Mouse (Mus musculus) heart, adult 2 months (tissue): ENCODE measurements around the gene Dcst2. TPM values are rescaled to one million over a fixed set of nuclear protein-coding genes. Genes with fewer than 3 reads are reported as not detected.

Experiments used
- DNase-seq, 2 experiments: peaks; one replicate each; pipeline ENCODE4 v3.0.0; 2021
- H3K27ac ChIP-seq: fragments of 200-600 bp; 2 replicates; pipeline ENCODE4 v1.8.1; 2022
- H3K27me3 ChIP-seq: fragments of 200-500 bp; 2 replicates; pipeline ENCODE4 v1.6.1; 2012; ENCODE audit warnings: mild to moderate bottlenecking, low read length, inconsistent platforms, mixed read lengths; ENCODE audit not compliant: control insufficient read depth, insufficient read depth
- H3K36me3 ChIP-seq: fragments of 200-500 bp; 2 replicates; pipeline ENCODE4 v1.6.1; 2012; ENCODE audit warnings: low read length, inconsistent platforms; ENCODE audit not compliant: control insufficient read depth, insufficient read depth
- H3K4me1 ChIP-seq: fragments of 200-500 bp; 2 replicates; pipeline ENCODE4 v1.6.1; 2011; ENCODE audit warnings: low read length; ENCODE audit not compliant: control insufficient read depth, insufficient read depth
- H3K4me3 ChIP-seq: fragments of 200-600 bp; 2 replicates; pipeline ENCODE4 v1.8.1; 2022
- H3K79me2 ChIP-seq: fragments of 200-500 bp; replicated peaks from 2 replicates; pipeline ENCODE4 v1.6.1; 2012; ENCODE audit warnings: mild to moderate bottlenecking, inconsistent platforms, low read length, moderate library complexity, mixed read lengths; ENCODE audit not compliant: control insufficient read depth, insufficient read depth
- H3K9ac ChIP-seq: fragments of 200-500 bp; 2 replicates; pipeline ENCODE4 v1.6.1; 2012; ENCODE audit warnings: low read depth, mild to moderate bottlenecking, control low read depth, inconsistent platforms, low read length, mixed read lengths
- CTCF ChIP-seq: fragments of 200-600 bp; IDR thresholded peaks from 2 replicates; pipeline ENCODE4 v1.8.1; 2022; ENCODE audit warnings: antibody characterized with exemption, mild to moderate bottlenecking, moderate library complexity
- EP300 ChIP-seq: fragments of 200-500 bp; IDR thresholded peaks from 2 replicates; pipeline ENCODE4 v1.6.1; 2011; ENCODE audit warnings: low read depth, low read length, control low read depth; ENCODE audit not compliant: insufficient read depth
- POLR2A ChIP-seq: fragments of 200-500 bp; IDR thresholded peaks from 2 replicates; pipeline ENCODE4 v1.6.1; 2011; ENCODE audit warnings: mild to moderate bottlenecking, low read depth, low read length, control low read depth; ENCODE audit not compliant: insufficient read depth
- WGBS: fragments of 180-500 bp; shearing (Covaris S2); methylation state at CpG from one replicate; pipeline ENCODE4 v1.1.7; 2018; 5-methylcytosine and 5-hydroxymethylcytosine counted together
- intact Hi-C: fragments of 180-260 bp; cut with DNase I; formaldehyde crosslinking; loops from one replicate; pipeline ENCODE4 v1.15.1; 2025
- polyA plus RNA-seq: library from polyadenylated mRNA; depleted of rRNA; stranded (reverse); fragments of >200 nt; gene quantifications from 2 replicates; pipeline ENCODE4 v1.2.3, GENCODE M21; 2012
- total RNA-seq, 2 experiments: library from RNA; stranded (reverse); gene quantifications; 2 replicates each; pipeline ENCODE4 v1.2.3; 2021

Dcst2 gene
- total and polyA plus RNA-seq, 3 experiments = 0.35 TPM; not detected in 2

- no peak for TF ChIP-seq EP300
- TF ChIP-seq CTCF = no peak
- intact Hi-C loops = loop anchor here (1.0 kb wide), 1 partner anchor 107 kb away; no protein-coding TSS in a partner anchor
- Histone ChIP-seq H3K9ac (no peak overlapping the region), H3K4me3 (no peak overlapping the region), H3K27me3 (no peaks in the 10 kb centered on the region), H3K4me1 (0 out of 2 replicates have a peak, but pooled peaks cover 1% of the 10 kb centered on the region), H3K79me2 (no peaks in the 10 kb centered on the region), H3K27ac (no peak overlapping the region), H3K36me3 (no peaks in the 10 kb centered on the region)
- DNase-seq = no peak
- 88% methylated on average over 4 of the region's 4 CpGs for WGBS
Measured at GRCm38 (mm10) chr3:89377831-89378230, 16.1 kb downstream of the Dcst2 start.

DNA sequence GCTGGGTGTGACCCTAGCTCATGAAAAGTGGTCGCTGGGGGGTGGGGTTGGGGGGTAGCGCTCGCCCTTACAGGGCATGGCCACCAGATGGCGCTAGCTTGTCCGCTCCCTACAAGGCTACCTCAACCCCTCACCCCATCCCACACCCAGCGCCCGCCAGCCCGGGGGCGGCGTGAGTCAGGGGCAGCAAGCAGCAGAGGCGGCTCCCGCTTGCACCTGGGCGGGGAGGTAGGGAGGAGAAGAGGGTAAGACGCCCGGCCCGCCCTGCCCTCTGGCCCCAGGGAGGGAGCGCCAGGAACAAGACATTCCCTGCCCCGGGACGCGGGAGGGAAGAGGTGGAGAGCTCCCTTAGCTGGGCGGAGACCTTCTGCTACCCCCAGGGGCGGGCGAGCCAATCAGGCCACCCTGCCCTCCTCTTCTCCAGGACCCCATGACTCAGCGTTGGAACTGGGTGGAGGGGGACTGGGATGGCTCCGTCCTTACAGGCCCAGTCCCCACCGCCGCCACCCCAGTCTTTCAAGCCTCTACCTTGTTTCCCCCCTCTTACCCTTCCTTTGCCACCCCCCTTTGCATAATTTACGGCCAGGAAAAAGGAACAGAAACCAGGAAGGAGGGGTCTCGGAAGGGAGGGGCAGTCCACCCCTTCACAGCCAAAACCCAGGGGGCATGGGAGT lies 16.8 kb downstream of the Dcst2 start:
- peak; percentile 84 to 85 for DNase-seq
- Histone ChIP-seq H3K4me3 (peak overlapping the region; percentile 51), H3K9ac (peak overlapping the region; percentile 77), H3K36me3 (no peaks in the 10 kb centered on the region), H3K27ac (peak overlapping the region; percentile 67), H3K4me1 (0 out of 2 replicates have a peak, but pooled peaks cover 1% of the 10 kb centered on the region), H3K27me3 (no peaks in the 10 kb centered on the region), H3K79me2 (no peaks in the 10 kb centered on the region)
- intact Hi-C loops = loop anchor here (1.0 kb wide), 1 partner anchor 107 kb away; no protein-coding TSS in a partner anchor
- TF ChIP-seq CTCF (peak; percentile 99), POLR2A (no peak), EP300 (peak; percentile 29; the same call in 1 of the 2 replicates)
- 4% methylated on average over 29 of the region's 29 CpGs for WGBS

DNA sequence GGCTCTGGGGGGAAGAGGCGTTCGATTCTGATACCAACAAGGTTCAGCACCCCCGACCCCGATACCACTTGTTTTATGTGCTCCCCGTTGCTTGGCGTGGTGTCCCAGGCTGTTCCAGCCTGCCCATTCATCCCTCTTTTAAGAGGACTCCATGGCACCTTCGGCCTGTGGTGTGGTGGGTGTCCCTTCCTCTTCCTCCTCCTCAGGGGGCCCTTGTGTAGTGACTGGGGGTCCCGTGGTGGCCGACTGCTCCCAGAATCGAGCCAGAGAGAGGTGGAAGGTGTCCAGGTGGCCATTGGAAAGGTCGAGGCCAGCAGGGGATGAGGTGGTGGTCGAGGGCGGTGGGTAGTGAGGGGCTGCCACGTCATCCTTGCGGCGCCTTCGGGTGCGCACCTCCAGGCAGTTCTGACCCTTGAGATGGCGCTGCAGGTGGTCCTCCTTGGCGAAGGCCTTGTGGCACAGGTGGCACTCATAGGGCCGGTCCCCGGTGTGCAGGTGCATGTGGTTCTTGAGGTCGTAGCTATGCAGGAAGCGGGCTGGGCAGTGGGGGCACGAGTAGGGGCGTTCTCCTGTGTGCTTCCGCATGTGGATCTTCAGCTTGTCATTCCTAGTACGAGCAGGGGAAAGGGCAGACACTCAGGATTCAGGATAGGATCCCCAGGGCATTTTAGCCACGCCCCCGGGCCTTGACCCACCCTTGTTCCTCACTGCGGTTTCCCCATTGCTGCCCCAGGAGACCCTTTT lies 17.8 kb downstream of the Dcst2 start:
- intact Hi-C loops = no loop called here
- H3K27ac ChIP-seq = no peak overlapping the region
- no peak for TF ChIP-seq CTCF
- TF ChIP-seq EP300 = no peak
- TF ChIP-seq POLR2A = no peak
- H3K4me3 ChIP-seq = no peak overlapping the region
- no peaks in the 10 kb centered on the region for H3K79me2 ChIP-seq
- no peak overlapping the region for H3K9ac ChIP-seq
- no peaks in the 10 kb centered on the region for H3K36me3 ChIP-seq
- 86% methylated on average over 31 of the region's 31 CpGs for WGBS
- no peak for DNase-seq
- no peaks in the 10 kb centered on the region for H3K27me3 ChIP-seq
- 0 out of 2 replicates have a peak, but pooled peaks cover 1% of the 10 kb centered on the region for H3K4me1 ChIP-seq

GRCm38 (mm10) chr3:89380291-89380690 lies 18.5 kb downstream of the Dcst2 start:
- TF ChIP-seq CTCF (no peak), POLR2A (no peak), EP300 (no peak)
- no peak overlapping the region for H3K4me3 ChIP-seq
- no peaks in the 10 kb centered on the region for H3K36me3 ChIP-seq
- H3K79me2 ChIP-seq = no peaks in the 10 kb centered on the region
- H3K9ac ChIP-seq = no peak overlapping the region
- H3K4me1 ChIP-seq = 0 out of 2 replicates have a peak, but pooled peaks cover 1% of the 10 kb centered on the region
- intact Hi-C loops = no loop called here
- DNase-seq = no peak
- H3K27ac ChIP-seq = no peak overlapping the region
- H3K27me3 ChIP-seq = no peaks in the 10 kb centered on the region
- 93% methylated on average over 14 of the region's 14 CpGs for WGBS

DNA sequence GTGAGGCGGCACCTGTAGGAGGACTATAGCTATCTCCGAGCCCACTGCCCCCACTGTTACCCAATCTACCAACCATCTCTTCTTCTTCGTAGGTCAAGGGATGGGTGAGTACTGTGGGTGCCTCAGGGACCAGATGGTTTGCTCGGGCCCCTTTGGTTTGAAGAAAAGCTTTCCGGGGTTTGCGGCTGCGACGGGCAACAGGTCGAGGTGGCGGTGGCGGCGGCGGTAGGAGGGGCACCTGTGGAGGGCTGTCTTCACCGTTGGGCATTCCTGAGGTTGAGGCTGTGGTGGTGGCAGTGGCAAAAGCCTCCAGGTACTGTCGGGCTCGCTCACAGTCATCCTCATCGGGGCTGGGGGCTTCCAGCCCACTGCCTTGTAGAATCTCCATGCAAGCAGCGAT lies 18.9 kb downstream of the Dcst2 start:
- intact Hi-C loops = no loop called here
- WGBS = 94% methylated on average over 18 of the region's 18 CpGs
- Histone ChIP-seq H3K27me3 (no peaks in the 10 kb centered on the region), H3K4me1 (0 out of 2 replicates have a peak, but pooled peaks cover 1% of the 10 kb centered on the region), H3K79me2 (no peaks in the 10 kb centered on the region), H3K36me3 (no peaks in the 10 kb centered on the region), H3K4me3 (no peak overlapping the region), H3K27ac (no peak overlapping the region), H3K9ac (no peak overlapping the region)
- no peak for DNase-seq
- TF ChIP-seq EP300 (no peak), POLR2A (no peak), CTCF (no peak)

DNA sequence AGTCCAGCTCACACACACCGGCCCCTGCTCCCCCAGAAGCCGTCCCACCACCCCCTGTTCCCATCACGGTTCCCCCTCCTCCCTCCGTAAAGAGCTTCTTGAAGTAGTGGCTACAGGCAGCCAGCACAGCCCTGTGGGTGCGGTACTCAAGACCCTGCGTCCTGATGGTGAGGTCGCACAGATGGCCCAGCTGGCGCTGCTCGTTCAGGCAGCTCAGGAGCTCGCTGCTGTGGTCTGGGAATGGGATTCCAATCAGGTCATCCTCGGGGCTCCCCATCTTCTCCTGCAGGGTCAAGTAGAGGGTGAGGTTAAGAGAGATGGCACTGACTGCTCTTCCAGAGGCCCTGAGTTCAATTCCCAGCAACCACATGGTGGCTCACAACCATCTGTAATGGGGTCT lies 19.5 kb downstream of the Dcst2 start:
- intact Hi-C loops = no loop called here
- H3K27me3 ChIP-seq = no peaks in the 10 kb centered on the region
- H3K79me2 ChIP-seq = no peaks in the 10 kb centered on the region
- DNase-seq = no peak
- 86% methylated on average over 11 of the region's 11 CpGs for WGBS
- H3K4me1 ChIP-seq = 0 out of 2 replicates have a peak, but pooled peaks cover 1% of the 10 kb centered on the region
- H3K36me3 ChIP-seq = no peaks in the 10 kb centered on the region
- H3K9ac ChIP-seq = no peak overlapping the region
- no peak overlapping the region for H3K4me3 ChIP-seq
- no peak overlapping the region for H3K27ac ChIP-seq
- TF ChIP-seq EP300 = no peak
